Mouse (Mus musculus): ENCODE results near the gene Rpap2. TPM values are rescaled to one million over a fixed set of nuclear protein-coding genes. Genes with fewer than 3 reads are reported as not detected.

Rpap2 gene
- total RNA-seq (2014; rRNA removed; ENCODE audit: low replicate concordance), result 2.2 and 12.9 TPM in 2 replicates
- 9.5 and 11.1 TPM in 2 replicates for polyA plus RNA-seq (2015; fragmentation: Nextera tagmentation; extraction: Ambion mirVana)

DNA sequence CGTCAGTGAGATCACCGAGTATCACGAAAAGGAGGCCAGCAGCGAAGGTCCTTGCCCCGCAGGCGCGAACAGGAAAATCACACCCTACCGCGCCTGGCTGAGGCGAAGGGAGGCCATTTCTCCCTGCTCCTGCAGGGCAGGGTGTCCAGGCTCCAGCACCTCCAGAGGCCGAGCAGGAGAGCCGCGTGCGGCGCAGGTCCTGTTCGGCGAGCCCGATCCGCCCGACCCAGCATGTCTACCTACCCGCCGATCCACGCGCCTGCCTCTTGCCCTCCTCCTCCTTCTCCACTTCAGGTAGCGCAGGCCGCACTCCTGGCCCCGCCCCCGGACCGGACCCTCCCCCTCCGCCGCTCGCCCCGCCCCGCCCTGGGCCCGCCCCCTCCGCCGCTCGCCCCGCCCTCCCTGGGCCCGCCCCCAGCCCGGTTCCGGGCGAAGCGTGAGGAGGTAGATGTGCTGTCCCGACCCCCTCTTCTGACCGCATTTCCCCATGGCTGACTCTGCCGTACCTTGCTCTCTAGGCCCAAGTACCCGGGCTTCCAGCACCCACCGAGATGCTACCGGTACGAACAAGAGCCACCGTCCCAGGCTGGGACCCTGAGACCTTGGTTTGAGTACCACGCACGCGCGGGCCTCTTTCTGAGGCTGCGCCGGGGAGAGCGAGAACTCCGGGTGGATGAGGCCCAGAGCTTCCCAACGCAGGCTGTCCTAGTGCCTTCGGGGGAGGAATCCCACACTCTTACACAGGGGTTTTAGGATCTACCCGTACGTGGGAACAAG is at the start of gene Rpap2, which contains the start of gene Glmn:
Gene Rpap2, plus strand, starts transcription at position 73 of the 777 bp plus-strand sequence.
Gene Glmn, minus strand, starts transcription at position 588 of the 777 bp plus-strand sequence.
- under 1% methylated on average over 62 of the region's 64 CpGs for WGBS
- Histone ChIP-seq H3K4me3 (ENCODE audit: low read depth, low read length) (peak within 1 kb of the TSS; percentile 92), H3K4me1 (ENCODE audit: control insufficient read depth, insufficient read depth) (peaks cover 5% of the 10 kb centered on the region; the same call in 1 of the 2 replicates), H3K36me3 (replicated peaks; ENCODE audit: control insufficient read depth, insufficient read depth, low read length) (peaks cover 21% of the 10 kb centered on the region), H3K27ac (ENCODE audit: low read depth) (peak within 1 kb of the TSS; percentile 89), H3K9ac (replicated peaks; ENCODE audit: low read depth, low read length) (peak within 1 kb of the TSS; percentile 86), H3K9me3 (replicated peaks; ENCODE audit: control insufficient read depth, low read length) (no peaks in the 10 kb centered on the region), H3K27me3 (ENCODE audit: control insufficient read depth, insufficient read depth, low read length) (no peaks in the 10 kb centered on the region), H3K4me2 (ENCODE audit: low read depth, low read length) (peak within 1 kb of the TSS; percentile 84)
- no peak for TF ChIP-seq EP300 (IDR thresholded peaks at IDR 0.05; ENCODE audit: low read depth)
- no peak for TF ChIP-seq CTCF (IDR thresholded peaks at IDR 0.05; ENCODE audit: low read depth)
- ATAC-seq (ENCODE audit: insufficient read depth, low read depth), result peak; percentile 97
- peak; percentile 80 for DNase-seq (ENCODE audit: low spot score)

DNA sequence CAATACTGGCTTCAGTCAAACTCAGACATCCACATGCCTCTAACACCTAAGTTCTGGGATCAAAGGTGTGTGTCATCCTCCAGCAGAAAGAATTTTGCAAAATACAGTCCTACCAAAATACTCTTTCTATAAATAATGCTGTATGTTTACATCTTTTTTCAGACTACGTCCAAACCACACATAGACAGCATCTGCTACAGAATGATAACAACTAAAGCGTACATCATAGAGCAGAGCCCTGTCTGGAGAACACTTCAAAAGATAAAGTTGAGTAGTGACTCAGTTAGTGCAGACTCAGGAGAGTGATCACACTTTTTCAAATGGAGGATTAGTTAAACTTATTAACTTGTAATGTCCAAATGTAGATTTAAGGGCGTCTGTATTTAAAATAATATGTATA is 49.2 kb upstream of the Rpap2 start:
- no peak for TF ChIP-seq CTCF (IDR thresholded peaks at IDR 0.05; ENCODE audit: low read depth)
- no peak for TF ChIP-seq EP300 (IDR thresholded peaks at IDR 0.05; ENCODE audit: low read depth)
- no peaks in the 10 kb centered on the region for H3K4me1 ChIP-seq (ENCODE audit: control insufficient read depth, insufficient read depth)

DNA sequence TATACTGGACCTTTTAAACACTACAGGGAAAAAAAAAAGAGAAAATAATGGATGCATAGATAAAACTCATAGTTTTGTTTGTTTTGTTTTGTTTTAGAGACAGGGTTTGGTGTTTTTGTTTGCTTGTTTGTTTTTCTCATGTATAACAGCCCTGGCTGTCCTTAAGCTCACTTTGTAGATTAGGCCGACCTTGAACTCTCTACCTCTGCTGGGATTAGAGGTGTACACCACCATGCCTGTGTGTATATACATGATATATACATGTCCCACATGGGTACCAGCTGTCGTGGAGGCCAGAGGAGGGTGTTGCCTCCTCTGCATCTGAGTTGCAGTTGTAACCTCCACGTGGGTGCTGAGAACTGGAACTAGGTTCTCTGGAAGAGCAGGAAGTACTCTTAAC is 48.7 kb upstream of the Rpap2 start:
- no peak for TF ChIP-seq EP300 (IDR thresholded peaks at IDR 0.05; ENCODE audit: low read depth)
- no peak for TF ChIP-seq CTCF (IDR thresholded peaks at IDR 0.05; ENCODE audit: low read depth)
- H3K27ac ChIP-seq (ENCODE audit: low read depth), result no peak overlapping the region
- no peaks in the 10 kb centered on the region for H3K27me3 ChIP-seq (ENCODE audit: control insufficient read depth, insufficient read depth, low read length)
- no peaks in the 10 kb centered on the region for H3K4me1 ChIP-seq (ENCODE audit: control insufficient read depth, insufficient read depth)
- H3K4me2 ChIP-seq (ENCODE audit: low read depth, low read length), result no peak overlapping the region
- DNase-seq (ENCODE audit: low spot score) (no peak), ATAC-seq (ENCODE audit: insufficient read depth, low read depth) (no peak)
- no peaks in the 10 kb centered on the region for H3K9me3 ChIP-seq (replicated peaks; ENCODE audit: control insufficient read depth, low read length)
- no peak overlapping the region for H3K4me3 ChIP-seq (ENCODE audit: low read depth, low read length)
- H3K9ac ChIP-seq (replicated peaks; ENCODE audit: low read depth, low read length), result no peak overlapping the region
- peaks cover 8% of the 10 kb centered on the region; the same call in 1 of the 2 replicates for H3K36me3 ChIP-seq (replicated peaks; ENCODE audit: control insufficient read depth, insufficient read depth, low read length)
- WGBS, result 85% methylated on average over 3 of the region's 3 CpGs

More for the DNA sequence above, 49.2 kb upstream of the Rpap2 start:
- Histone ChIP-seq H3K27ac (ENCODE audit: low read depth) (no peak overlapping the region), H3K27me3 (ENCODE audit: control insufficient read depth, insufficient read depth, low read length) (no peaks in the 10 kb centered on the region), H3K9me3 (replicated peaks; ENCODE audit: control insufficient read depth, low read length) (no peaks in the 10 kb centered on the region), H3K4me2 (ENCODE audit: low read depth, low read length) (no peak overlapping the region), H3K4me3 (ENCODE audit: low read depth, low read length) (no peak overlapping the region), H3K36me3 (replicated peaks; ENCODE audit: control insufficient read depth, insufficient read depth, low read length) (peaks cover 8% of the 10 kb centered on the region; the same call in 1 of the 2 replicates), H3K9ac (replicated peaks; ENCODE audit: low read depth, low read length) (no peak overlapping the region)
- ATAC-seq (ENCODE audit: insufficient read depth, low read depth) (no peak), DNase-seq (ENCODE audit: low spot score) (no peak)
- WGBS, result 67% methylated on average over 3 of the region's 3 CpGs

DNA sequence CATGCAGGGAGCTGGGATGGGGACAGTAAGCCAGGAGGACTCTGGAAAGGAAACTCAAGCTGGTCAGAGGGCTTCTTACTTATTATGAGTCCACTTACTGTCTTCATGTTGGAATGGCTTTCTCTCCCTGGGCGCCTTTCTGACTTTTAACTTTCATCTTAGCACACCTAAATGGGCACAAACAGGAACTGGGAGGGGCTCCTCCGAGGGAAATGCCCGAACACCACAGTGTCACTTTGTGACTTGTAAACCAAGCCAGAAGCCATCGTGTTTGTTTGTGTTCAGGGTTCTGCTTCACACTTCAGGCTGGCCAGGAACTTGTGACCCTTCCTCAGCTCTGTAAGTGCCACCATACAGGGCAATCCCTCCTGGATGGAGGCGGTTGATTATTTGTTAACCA is 42.8 kb upstream of the Rpap2 start:
- Histone ChIP-seq H3K27ac (ENCODE audit: low read depth) (no peak overlapping the region), H3K36me3 (replicated peaks; ENCODE audit: control insufficient read depth, insufficient read depth, low read length) (peaks cover 35% of the 10 kb centered on the region), H3K4me1 (ENCODE audit: control insufficient read depth, insufficient read depth) (no peaks in the 10 kb centered on the region), H3K9ac (replicated peaks; ENCODE audit: low read depth, low read length) (no peak overlapping the region), H3K4me2 (ENCODE audit: low read depth, low read length) (no peak overlapping the region), H3K9me3 (replicated peaks; ENCODE audit: control insufficient read depth, low read length) (no peaks in the 10 kb centered on the region), H3K27me3 (ENCODE audit: control insufficient read depth, insufficient read depth, low read length) (no peaks in the 10 kb centered on the region), H3K4me3 (ENCODE audit: low read depth, low read length) (no peak overlapping the region)
- no peak for DNase-seq (ENCODE audit: low spot score)
- no peak for TF ChIP-seq EP300 (IDR thresholded peaks at IDR 0.05; ENCODE audit: low read depth)
- no peak for TF ChIP-seq CTCF (IDR thresholded peaks at IDR 0.05; ENCODE audit: low read depth)
- WGBS, result 87% methylated on average over 5 of the region's 5 CpGs
- no peak for ATAC-seq (ENCODE audit: insufficient read depth, low read depth)

DNA sequence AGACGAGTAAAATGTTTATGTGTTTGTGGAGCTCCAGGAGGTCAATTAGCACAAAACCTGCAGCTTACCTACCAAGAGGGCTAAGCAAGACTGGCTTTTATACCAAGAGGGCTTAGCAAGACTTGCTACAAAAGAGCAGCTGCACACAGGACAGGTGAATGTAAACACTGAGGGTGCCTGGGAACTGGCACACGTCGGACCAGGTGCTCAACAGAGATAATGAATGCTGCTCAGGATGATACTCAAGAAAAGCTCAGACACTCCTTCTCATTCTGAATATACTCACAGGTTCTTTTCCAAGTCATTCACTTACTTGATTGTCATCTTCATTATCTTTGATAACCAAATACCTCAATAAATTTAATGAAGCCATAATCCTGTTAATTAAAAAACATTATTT is 40.2 kb upstream of the Rpap2 start:
- no peak overlapping the region for H3K9ac ChIP-seq (replicated peaks; ENCODE audit: low read depth, low read length)
- no peak overlapping the region for H3K4me2 ChIP-seq (ENCODE audit: low read depth, low read length)
- H3K4me1 ChIP-seq (ENCODE audit: control insufficient read depth, insufficient read depth), result no peaks in the 10 kb centered on the region
- DNase-seq (ENCODE audit: low spot score) (no peak), ATAC-seq (ENCODE audit: insufficient read depth, low read depth) (no peak)
- no peaks in the 10 kb centered on the region for H3K27me3 ChIP-seq (ENCODE audit: control insufficient read depth, insufficient read depth, low read length)
- no peak for TF ChIP-seq CTCF (IDR thresholded peaks at IDR 0.05; ENCODE audit: low read depth)
- no peak for TF ChIP-seq EP300 (IDR thresholded peaks at IDR 0.05; ENCODE audit: low read depth)
- H3K36me3 ChIP-seq (replicated peaks; ENCODE audit: control insufficient read depth, insufficient read depth, low read length), result peaks cover 47% of the 10 kb centered on the region
- no peak overlapping the region for H3K27ac ChIP-seq (ENCODE audit: low read depth)
- H3K9me3 ChIP-seq (replicated peaks; ENCODE audit: control insufficient read depth, low read length), result no peaks in the 10 kb centered on the region
- H3K4me3 ChIP-seq (ENCODE audit: low read depth, low read length), result no peak overlapping the region
- WGBS, result 83% methylated on average over 3 of the region's 3 CpGs

Measured in heart, postnatal 0 days (tissue).